Mouse (Mus musculus) stomach, embryonic 14.5 days (tissue): ENCODE measurements around the gene Tmem100. TPM values are rescaled to one million over a fixed set of nuclear protein-coding genes. Genes with fewer than 3 reads are reported as not detected.

Experiments
- ATAC-seq: fragments of 200-750 bp; cut with Nextera tagmentation; 2 replicates; pipeline ENCODE4 v1.8.0; 2017; ENCODE audit warnings: low read depth, moderate TSS enrichment; ENCODE audit not compliant: insufficient number of reproducible peaks, insufficient read depth, low FRiP score
- H3K27ac ChIP-seq: fragments of 300-500 bp; sonication (generic); 2 replicates; pipeline ENCODE4 v1.5.1; 2014; ENCODE audit warnings: mild to moderate bottlenecking, low read length, moderate library complexity, mixed read lengths
- H3K27me3 ChIP-seq: fragments of 300-500 bp; sonication (generic); 2 replicates; pipeline ENCODE4 v1.6.1; 2014; ENCODE audit warnings: low read length, control low read depth, mixed read lengths; ENCODE audit not compliant: control insufficient read depth, insufficient read depth
- H3K36me3 ChIP-seq: fragments of 300-500 bp; sonication (generic); 2 replicates; pipeline ENCODE4 v1.6.1; 2014; ENCODE audit warnings: mild to moderate bottlenecking, control low read depth, low read length, moderate library complexity, mixed read lengths; ENCODE audit not compliant: control insufficient read depth, insufficient read depth
- H3K4me1 ChIP-seq: fragments of 300-500 bp; sonication (generic); 2 replicates; pipeline ENCODE4 v1.6.1; 2014; ENCODE audit warnings: low read length, control low read depth, mixed read lengths; ENCODE audit not compliant: control insufficient read depth, insufficient read depth
- H3K4me2 ChIP-seq: fragments of 300-500 bp; sonication (generic); replicated peaks from 2 replicates; pipeline ENCODE4 v1.6.1; 2014; ENCODE audit warnings: low read depth, low read length, control low read depth
- H3K4me3 ChIP-seq: fragments of 300-500 bp; sonication (generic); 2 replicates; pipeline ENCODE4 v1.5.1; 2014; ENCODE audit warnings: low read depth, low read length, control low read depth
- H3K9ac ChIP-seq: fragments of 300-500 bp; sonication (generic); replicated peaks from 2 replicates; pipeline ENCODE4 v1.6.1; 2014; ENCODE audit warnings: low read depth, mild to moderate bottlenecking, control low read depth, low read length, moderate library complexity, mixed read lengths
- H3K9me3 ChIP-seq: fragments of 300-500 bp; sonication (generic); 2 replicates; pipeline ENCODE4 v1.6.1; 2016; ENCODE audit warnings: low read depth, low read length, control low read depth; ENCODE audit not compliant: control insufficient read depth
- WGBS: fragments of 180-500 bp; shearing (Covaris S2); extraction: QIAGEN DNeasy Blood & Tissue Kit; methylation state at CpG from one replicate; pipeline ENCODE4 v1.1.7; 2014; 5-methylcytosine and 5-hydroxymethylcytosine counted together
- polyA plus RNA-seq: library from polyadenylated mRNA; unstranded; fragments of >200 nt; fragmentation: Nextera tagmentation; extraction: Ambion mirVana; gene quantifications from 2 replicates; pipeline ENCODE4 v1.2.1, GENCODE M21; 2014

The Tmem100 gene
- polyA plus RNA-seq, 1 experiment from 2014 or later: 40.3 TPM

DNA sequence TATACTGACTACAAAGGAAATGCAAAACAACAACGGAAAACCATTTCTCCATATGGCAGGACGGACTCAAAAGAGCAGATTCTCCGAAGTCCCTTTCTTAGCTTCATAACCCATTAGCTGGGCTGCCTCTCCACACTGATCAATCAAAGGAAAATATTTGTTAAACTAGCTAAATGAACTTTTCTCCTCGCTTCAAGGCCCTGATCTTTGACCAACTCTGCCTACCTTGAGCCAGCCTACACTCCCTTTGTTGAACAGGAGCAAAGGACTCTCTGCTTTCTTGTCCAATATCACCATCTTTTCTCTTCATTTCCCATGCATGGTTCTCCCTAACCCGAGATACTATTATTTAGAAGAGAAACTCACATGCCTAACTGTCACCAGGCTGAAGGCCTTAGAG, 34.6 kb upstream of the Tmem100 start:
- Histone ChIP-seq H3K27ac (no peak overlapping the region), H3K4me3 (no peak overlapping the region), H3K36me3 (no peaks in the 10 kb centered on the region), H3K9ac (no peak overlapping the region), H3K27me3 (no peaks in the 10 kb centered on the region), H3K4me1 (peaks cover 6% of the 10 kb centered on the region), H3K9me3 (no peaks in the 10 kb centered on the region), H3K4me2 (no peak overlapping the region)
- ATAC-seq: no peak
- WGBS: 83% methylated on average over 5 of the region's 5 CpGs

- ATAC-seq: no peak; the same call in 1 of the 2 replicates
- Histone ChIP-seq H3K4me2 (no peak overlapping the region), H3K9ac (no peak overlapping the region), H3K4me1 (peaks cover 6% of the 10 kb centered on the region), H3K4me3 (no peak overlapping the region), H3K9me3 (no peaks in the 10 kb centered on the region), H3K27ac (no peak overlapping the region), H3K36me3 (no peaks in the 10 kb centered on the region), H3K27me3 (no peaks in the 10 kb centered on the region)
- 92% methylated on average over 4 of the region's 4 CpGs for WGBS
These were observed 33.7 kb upstream of the Tmem100 start for GRCm38 (mm10) chr11:89996406-89996805.

DNA sequence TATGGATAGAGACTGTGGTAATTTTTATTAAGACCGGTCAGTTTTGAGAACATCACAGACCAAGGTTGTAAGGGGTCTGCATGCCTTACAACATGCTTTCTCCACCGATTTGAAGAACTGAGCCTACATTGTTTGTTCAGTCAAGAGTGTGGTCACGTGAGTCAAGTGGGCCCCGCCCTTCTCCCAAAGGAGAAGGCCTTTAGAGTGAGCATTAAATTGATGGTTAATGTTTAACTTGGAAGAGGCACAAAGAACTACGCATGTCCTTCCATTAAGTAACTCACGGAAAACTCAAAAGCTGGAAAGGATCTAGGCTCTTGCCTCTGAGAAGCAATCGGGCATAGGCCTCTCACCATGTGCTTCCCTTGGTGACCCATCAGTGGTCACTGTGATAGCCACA, 33.3 kb upstream of the Tmem100 start:
- Histone ChIP-seq H3K4me2 (no peak overlapping the region), H3K9ac (no peak overlapping the region), H3K9me3 (no peaks in the 10 kb centered on the region), H3K36me3 (no peaks in the 10 kb centered on the region), H3K4me1 (peaks cover 7% of the 10 kb centered on the region), H3K27ac (no peak overlapping the region), H3K4me3 (no peak overlapping the region), H3K27me3 (no peaks in the 10 kb centered on the region)
- 75% methylated on average over 7 of the region's 7 CpGs for WGBS
- ATAC-seq: peak; percentile 75

- Histone ChIP-seq H3K4me3 (no peak overlapping the region), H3K4me2 (no peak overlapping the region)
- ATAC-seq: no peak
These were observed 31.0 kb upstream of the Tmem100 start for GRCm38 (mm10) chr11:89998996-89999770.

GRCm38 (mm10) chr11:90000666-90001065, 29.5 kb upstream of the Tmem100 start:
- H3K27ac ChIP-seq: no peak overlapping the region
- 0 out of 2 replicates have a peak, but pooled peaks cover 4% of the 10 kb centered on the region for H3K4me1 ChIP-seq
- no peak overlapping the region for H3K4me2 ChIP-seq
- no peak overlapping the region for H3K4me3 ChIP-seq
- H3K9ac ChIP-seq: no peak overlapping the region
- WGBS: 88% methylated on average over 4 of the region's 4 CpGs
- no peaks in the 10 kb centered on the region for H3K27me3 ChIP-seq
- no peaks in the 10 kb centered on the region for H3K9me3 ChIP-seq
- no peak for ATAC-seq
- H3K36me3 ChIP-seq: no peaks in the 10 kb centered on the region

More at GRCm38 (mm10) chr11:89998996-89999770, 31.0 kb upstream of the Tmem100 start:
- H3K36me3 ChIP-seq: no peaks in the 10 kb centered on the region
- 89% methylated on average over 18 of the region's 18 CpGs for WGBS
- peaks cover 8% of the 10 kb centered on the region; the same call in 1 of the 2 replicates for H3K4me1 ChIP-seq
- no peaks in the 10 kb centered on the region for H3K27me3 ChIP-seq
- H3K9ac ChIP-seq: no peak overlapping the region
- H3K9me3 ChIP-seq: no peaks in the 10 kb centered on the region
- H3K27ac ChIP-seq: no peak overlapping the region

GRCm38 (mm10) chr11:90001396-90002230, 28.5 kb upstream of the Tmem100 start:
- H3K4me3 ChIP-seq: peak overlapping the region; percentile 51
- H3K4me1 ChIP-seq: 0 out of 2 replicates have a peak, but pooled peaks cover 4% of the 10 kb centered on the region
- ATAC-seq: no peak
- no peak overlapping the region for H3K9ac ChIP-seq
- H3K27ac ChIP-seq: no peak overlapping the region
- H3K27me3 ChIP-seq: no peaks in the 10 kb centered on the region
- 79% methylated on average over 10 of the region's 10 CpGs for WGBS
- peak overlapping the region; percentile 71 for H3K4me2 ChIP-seq
- H3K9me3 ChIP-seq: no peaks in the 10 kb centered on the region
- no peaks in the 10 kb centered on the region for H3K36me3 ChIP-seq

- 10% methylated on average over 35 of the region's 35 CpGs for WGBS
- Histone ChIP-seq H3K4me2 (peak within 1 kb of the TSS; percentile 71), H3K27ac (peak within 1 kb of the TSS; percentile 22; the same call in 1 of the 2 replicates), H3K9ac (peak within 1 kb of the TSS; percentile 49), H3K27me3 (no peaks in the 10 kb centered on the region), H3K4me3 (peak within 1 kb of the TSS; percentile 51), H3K9me3 (no peaks in the 10 kb centered on the region), H3K4me1 (0 out of 2 replicates have a peak, but pooled peaks cover 4% of the 10 kb centered on the region), H3K36me3 (no peaks in the 10 kb centered on the region)
- ATAC-seq: peak; percentile 95
These were observed 27.7 kb upstream of the Tmem100 start, which contains the start of gene Pctp for GRCm38 (mm10) chr11:90002231-90002986. TSS of gene Pctp (minus strand) at chr11:90002894.

- Histone ChIP-seq H3K36me3 (no peaks in the 10 kb centered on the region), H3K4me1 (0 out of 2 replicates have a peak, but pooled peaks cover 4% of the 10 kb centered on the region), H3K27me3 (no peaks in the 10 kb centered on the region), H3K4me2 (peak overlapping the region; percentile 71), H3K4me3 (peak overlapping the region; percentile 51), H3K9ac (peak overlapping the region; percentile 49; the same call in 1 of the 2 replicates), H3K9me3 (no peaks in the 10 kb centered on the region), H3K27ac (no peak overlapping the region)
- 8% methylated on average over 8 of the region's 8 CpGs for WGBS
- ATAC-seq: peak; percentile 30; the same call in 1 of the 2 replicates
These were observed 27.2 kb upstream of the Tmem100 start for GRCm38 (mm10) chr11:90002987-90003348.
